Mouse (Mus musculus): ENCODE measurements around the gene Mapkap1.

- TF ChIP-seq CTCF (IDR thresholded peaks at IDR 0.05; ENCODE audit: control insufficient read depth, insufficient read depth, insufficient replicate concordance, low read depth, low read length), result no peak
- no peak for TF ChIP-seq POLR2A (IDR thresholded peaks at IDR 0.05; ENCODE audit: control insufficient read depth, low read depth, low read length)
Measured at GRCm38 (mm10) chr2:34566146-34566545, 159.6 kb downstream of the Mapkap1 start.
